Mouse (Mus musculus) spleen, adult 2 months (tissue): Measurements from ENCODE around the gene Fancm.

Source experiments
- CTCF ChIP-seq: fragments of 200-500 bp; IDR thresholded peaks from 2 replicates; pipeline ENCODE4 v1.5.1; 2011; ENCODE audit warnings: mild to moderate bottlenecking, inconsistent platforms; ENCODE audit not compliant: insufficient read depth, insufficient read length, insufficient replicate concordance; ENCODE audit errors: extremely low read depth
- POLR2A ChIP-seq: fragments of 200-500 bp; IDR thresholded peaks from 2 replicates; pipeline ENCODE4 v1.6.1; 2011; ENCODE audit warnings: low read depth, low read length, inconsistent platforms

- TF ChIP-seq POLR2A, result no peak
- no peak for TF ChIP-seq CTCF
Observed at GRCm38 (mm10) chr12:65061082-65061481, 14.3 kb upstream of the Fancm start.
